Mouse (Mus musculus) thymus, adult 2 months (tissue): Measurements from ENCODE around the gene Fam166a.

Experiments
- CTCF ChIP-seq: fragments of 200-500 bp; IDR thresholded peaks from 2 replicates; pipeline ENCODE4 v1.5.1; 2012; ENCODE audit warnings: mild to moderate bottlenecking, control low read depth, low read length, moderate library complexity, borderline replicate concordance; ENCODE audit not compliant: control insufficient read depth, poor library complexity, insufficient read depth; ENCODE audit errors: extremely low read depth
- POLR2A ChIP-seq: fragments of 200-500 bp; IDR thresholded peaks from 2 replicates; pipeline ENCODE4 v1.6.1; 2012; ENCODE audit warnings: mild to moderate bottlenecking, low read length, control low read depth, moderate library complexity; ENCODE audit not compliant: control insufficient read depth, poor library complexity, insufficient read depth; ENCODE audit errors: extremely low read depth

- TF ChIP-seq POLR2A: no peak
- TF ChIP-seq CTCF: no peak
Observed at GRCm38 (mm10) chr2:25243342-25243741, 24.8 kb downstream of the Fam166a start.
